Mouse (Mus musculus): ENCODE data around the gene Arhgap28.

GRCm38 (mm10) chr17:67993371-67994045 is 10.4 kb downstream of the Arhgap28 start:
- no peak for TF ChIP-seq CTCF (IDR thresholded peaks at IDR 0.05; ENCODE audit: low read depth)
- no peak for TF ChIP-seq EP300 (optimal IDR thresholded peaks at IDR 0.05)
